Mouse (Mus musculus) cerebellum, adult 8-10 months (tissue): Measurements from ENCODE around the gene Mapk8ip3.

Experiments
- DNase-seq: peaks from one replicate; pipeline ENCODE4 v3.0.0; 2022

Gene Mapk8ip3

DNA sequence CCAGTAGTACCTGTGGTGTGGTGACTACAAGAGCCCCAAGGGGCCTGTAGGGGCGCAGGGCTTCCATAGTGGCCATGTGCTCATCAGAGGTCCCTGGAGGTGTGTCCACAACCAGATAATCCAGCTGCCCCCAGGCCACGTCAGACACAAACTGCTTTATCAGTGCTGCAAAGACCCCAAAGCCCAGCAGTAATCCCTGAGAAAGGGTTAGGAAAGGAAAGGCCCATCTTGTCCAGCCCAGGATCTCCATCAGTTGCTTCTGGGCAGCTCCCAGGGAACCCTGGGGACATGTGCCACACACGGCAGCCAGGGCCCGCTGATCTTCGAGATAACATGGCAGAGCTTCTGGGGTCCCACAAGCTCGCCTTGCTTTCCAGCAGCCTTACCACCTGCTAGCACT is 52.4 kb downstream of the Mapk8ip3 start:
- no peak for DNase-seq

DNA sequence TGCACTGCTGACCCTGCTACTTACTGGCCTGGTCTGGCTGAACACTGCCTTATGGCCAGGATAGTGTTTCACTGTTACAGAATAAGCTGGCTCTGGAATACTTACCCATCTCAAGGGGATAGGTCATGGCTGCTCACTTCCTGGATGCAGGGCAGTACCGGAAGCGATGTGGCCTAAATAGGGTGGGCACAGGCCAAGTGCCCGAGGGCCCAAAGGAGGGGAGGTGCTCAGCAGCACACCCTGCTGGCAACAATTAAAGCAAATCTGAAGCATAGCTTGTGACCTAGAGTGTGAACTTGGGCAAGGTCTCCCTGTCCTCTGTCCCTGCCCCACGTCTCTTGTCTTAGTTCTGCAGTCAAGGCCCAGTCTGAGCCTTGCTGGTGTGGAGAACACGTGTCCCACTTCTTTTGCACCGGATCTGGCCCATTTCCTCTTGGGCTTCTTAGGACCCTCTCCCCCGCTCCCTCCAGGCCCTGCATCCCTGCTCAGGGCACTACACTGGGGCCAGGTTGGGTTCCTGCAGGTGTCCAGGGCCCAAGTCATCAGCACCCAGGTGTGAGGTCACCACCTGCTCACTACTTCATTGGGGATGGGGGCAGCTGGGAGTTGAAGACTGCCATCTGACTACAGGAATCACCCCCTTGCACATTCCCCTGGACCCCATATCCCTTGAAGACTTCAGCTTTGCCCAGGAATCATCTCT is 54.9 kb downstream of the Mapk8ip3 start:
- no peak for DNase-seq

DNA sequence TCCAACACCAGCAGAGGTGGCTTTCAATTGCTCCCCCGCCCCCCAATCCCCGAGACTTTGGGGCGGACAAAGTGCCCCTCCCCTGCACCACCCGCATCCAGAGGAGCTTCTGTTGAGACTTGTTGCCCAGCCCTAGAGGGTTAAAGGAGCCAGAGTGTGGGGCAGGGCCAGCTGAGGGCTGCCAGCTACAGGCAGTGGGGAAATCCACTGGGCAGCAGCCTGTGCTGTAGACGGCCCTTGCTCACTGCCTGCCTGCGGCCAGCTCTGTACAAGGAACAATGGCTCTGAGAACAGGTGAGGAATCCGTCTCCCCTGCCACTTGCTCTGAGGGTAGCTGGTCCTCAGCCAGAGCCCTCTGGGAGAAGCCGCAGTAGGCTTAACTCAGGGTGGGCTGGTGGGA is 58.2 kb downstream of the Mapk8ip3 start:
- DNase-seq: no peak

DNA sequence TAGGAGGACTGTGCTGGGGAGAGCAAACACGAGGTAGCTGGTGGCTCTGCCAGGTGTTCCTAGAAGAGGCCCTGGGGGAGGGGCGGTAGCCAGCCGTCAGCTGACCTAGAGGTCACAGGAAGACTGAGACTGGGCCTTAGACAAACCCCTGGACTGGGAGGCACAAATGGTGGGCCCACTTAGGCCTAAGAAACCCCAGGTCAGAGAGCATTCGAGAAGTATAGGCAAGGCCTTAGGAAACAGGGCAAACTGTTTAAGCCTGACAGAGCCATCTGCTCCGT is 58.7 kb downstream of the Mapk8ip3 start:
- no peak for DNase-seq

DNA sequence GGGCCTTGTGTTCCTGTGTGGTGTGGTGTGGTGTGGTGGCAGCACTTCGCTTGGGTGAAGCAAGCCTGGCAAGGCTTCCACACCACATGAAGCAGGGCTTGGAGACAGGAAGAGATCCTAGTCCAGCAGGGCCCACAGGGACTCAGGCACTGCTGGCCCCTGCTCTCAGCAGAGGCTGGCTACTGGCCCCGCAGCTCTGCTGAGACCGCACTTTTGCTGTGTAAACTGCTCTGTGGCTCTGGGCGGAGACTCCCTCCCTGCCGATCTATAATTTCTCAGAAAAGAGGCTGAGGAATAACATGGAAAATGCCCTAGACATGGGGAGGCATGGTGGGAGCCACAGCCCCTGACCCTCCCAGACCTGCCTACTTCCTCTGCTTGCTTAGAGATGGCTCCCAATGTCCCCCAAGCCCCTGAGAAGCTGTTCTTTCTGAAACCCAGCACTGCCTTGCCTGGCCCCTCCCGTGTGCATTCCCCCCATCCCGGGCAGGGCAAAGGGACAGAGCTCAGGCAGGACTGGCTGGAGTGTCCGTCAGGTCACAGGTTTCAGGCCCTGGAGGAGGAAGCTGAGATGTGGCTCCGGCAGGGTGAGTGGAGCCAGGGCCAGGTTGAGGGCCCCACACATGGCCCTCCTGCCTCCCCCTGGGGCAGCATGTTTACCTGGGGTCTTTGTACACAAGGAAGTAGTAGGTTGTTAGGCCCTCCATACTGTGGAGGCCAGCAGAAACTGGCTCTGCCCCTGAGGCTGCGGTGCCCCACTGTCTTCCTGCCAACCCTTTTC is 59.3 kb downstream of the Mapk8ip3 start:
- no peak for DNase-seq

DNA sequence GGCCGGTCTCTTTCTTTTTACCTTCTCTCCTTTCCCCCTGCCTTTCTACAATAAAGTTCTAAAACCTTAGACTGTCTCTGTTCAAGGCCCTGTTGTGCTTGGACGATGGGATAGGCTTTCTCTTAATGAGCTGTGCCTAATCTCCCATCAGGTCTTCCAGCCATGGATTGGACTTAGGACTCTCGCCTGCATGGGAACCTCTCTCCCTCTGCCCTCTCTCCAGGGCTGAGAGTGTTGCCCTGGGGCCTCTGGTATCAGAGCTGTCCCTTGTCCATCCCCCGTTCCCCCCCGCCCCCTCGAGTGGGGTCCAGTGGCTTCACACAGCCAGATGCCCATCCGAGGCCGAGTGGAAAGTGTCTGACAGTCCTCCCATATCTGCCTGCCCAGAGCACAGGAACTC is 61.8 kb downstream of the Mapk8ip3 start:
- no peak for DNase-seq

DNA sequence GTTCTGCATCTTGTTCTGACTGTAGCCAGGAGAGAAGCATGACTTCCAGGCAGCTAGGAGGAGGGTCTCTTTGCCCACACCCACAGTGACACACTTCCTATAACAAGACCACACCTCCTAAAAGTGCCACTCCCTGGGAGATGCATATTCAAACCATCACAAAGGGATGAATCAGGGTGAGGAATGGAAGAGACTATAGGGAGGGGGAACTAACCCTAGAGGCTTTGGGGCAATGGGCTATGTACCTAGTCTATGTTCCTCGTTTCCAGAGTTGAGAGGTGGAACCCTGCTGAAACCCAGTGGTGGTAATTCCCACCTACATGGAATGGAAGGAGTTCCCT is 62.4 kb downstream of the Mapk8ip3 start:
- no peak for DNase-seq

DNA sequence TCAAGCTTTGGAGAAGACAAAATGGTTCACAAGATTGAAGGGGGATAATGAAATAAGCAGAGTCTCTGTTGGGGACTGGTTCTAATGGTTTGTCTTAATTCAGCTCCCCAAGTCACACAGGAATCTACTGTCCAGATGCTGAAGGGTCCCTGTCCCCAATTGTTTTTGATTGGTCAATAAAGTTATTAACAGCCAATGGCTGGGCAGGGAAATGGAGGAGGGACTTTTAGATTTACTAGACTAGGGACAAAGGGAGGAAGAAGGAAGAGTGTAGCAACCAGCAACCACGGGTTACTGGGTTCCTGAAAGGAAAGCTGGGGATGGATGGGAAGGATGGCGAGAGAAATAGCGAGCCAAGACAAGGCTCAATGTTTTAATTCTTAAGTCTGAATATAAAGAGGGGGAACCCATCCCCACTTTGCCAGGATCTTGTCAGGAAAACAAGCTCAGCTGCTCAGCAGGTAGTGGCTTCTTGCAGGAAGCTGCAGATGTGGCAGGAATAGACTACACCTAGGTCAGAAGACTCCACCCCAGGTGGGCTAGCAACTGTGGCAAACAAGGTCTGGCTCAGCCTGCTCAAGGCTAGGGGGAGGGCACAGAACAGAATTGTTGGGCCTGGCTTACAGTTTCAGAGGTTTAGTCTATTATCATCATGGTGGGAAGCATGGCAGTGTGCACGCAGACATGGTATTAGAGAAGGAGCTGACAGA is 62.9 kb downstream of the Mapk8ip3 start:
- DNase-seq: no peak

DNA sequence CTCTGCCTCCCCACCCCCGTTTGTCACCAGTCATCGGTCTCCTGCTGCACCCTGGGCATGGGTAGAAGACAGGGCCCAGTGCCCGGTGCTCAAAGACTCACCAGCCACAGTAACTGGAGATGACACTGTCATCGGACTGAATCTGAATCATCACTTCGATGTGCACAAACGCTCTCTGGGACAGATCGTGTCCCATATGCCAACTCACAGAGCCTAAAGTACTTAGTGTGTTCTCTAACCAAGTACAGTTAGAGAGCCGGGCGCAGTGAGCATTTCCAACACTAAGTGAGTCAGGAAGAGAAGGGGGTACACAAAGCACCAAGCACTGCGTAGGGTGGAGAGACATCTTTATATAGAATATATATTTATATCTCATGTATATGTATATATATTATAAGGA is 68.9 kb downstream of the Mapk8ip3 start:
- DNase-seq: no peak

DNA sequence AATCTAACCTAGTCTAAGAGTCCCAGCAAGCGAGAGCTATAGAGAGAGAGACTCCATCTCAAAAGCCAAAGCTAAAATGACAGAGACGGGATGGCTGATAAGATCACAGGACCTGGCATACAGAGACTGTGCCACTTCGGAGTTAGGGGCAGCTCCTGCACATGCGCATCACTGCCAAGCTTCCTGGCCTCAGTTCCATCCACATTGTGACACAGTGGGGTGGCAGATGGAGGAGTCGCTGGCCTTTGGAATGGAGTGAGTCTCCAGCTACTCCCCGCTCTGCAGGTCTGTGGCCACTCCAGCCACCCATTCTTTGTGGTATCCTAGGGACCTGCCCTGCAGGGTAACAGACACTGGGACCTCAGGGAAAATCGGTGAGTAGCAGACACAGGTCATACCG is 71.0 kb downstream of the Mapk8ip3 start, which contains the start of gene Igfals:
Igfals (plus strand) TSS at position 222 of the 400 bp plus-strand sequence.
- DNase-seq: peak; percentile 83

DNA sequence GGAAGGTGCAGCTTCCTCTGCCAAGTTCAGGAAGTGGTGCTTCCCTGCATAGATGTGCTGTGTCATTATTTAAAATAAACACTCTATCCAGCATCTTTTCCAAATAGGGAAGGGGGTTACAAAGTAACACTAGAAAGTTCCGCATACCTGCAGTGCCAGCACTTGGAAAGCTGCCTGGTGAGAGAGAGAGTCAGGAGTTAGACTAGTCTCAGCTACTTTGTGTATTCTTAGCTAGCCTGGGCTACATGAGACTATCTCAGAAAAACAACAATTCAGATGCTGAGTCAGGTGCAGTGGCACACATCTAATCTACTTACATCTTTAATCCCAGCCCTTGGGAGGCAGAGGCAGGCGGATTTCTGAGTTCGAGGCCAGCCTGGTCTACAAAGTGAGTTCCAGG is 75.0 kb downstream of the Mapk8ip3 start:
- DNase-seq: no peak

DNA sequence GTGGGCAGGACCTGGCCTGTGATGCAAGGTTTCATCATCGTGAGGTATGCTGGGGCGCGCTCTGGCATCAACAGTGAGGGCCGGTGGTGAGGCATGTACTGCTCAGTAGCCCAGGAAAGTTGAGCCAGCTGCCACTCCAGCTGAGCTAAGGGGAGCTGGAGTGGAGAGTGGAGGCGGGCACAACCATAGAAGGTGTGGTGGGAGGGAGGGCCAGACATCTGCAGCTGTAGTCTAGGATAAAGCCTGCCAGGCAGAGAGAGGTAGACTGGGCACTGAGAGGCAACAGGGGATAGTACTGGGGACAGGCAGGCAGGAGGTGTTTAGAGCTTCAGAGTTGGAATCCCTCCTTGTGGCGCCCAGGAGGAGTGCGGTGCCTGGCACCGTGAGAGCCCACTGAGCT is 76.7 kb downstream of the Mapk8ip3 start:
- DNase-seq: no peak

DNA sequence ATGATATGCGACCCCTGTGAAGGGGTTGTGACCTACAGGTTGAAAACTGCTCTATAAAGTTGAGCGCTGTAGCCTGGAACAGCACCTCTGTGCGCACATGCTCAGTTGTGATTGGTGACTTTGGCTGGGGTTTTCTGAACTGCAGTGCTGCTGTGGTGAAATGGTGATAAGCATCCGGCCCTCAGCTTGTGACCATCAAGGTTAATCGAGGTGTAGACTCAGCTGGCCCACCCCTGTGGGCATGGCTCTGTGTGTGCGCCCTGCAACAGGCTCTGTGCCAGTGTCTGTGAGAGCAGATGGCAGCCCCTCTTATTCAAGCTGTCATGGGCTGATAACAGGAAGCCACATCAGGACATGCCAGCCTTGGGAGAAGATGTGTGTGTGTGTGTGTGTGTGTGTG is 77.8 kb downstream of the Mapk8ip3 start:
- DNase-seq: no peak

DNA sequence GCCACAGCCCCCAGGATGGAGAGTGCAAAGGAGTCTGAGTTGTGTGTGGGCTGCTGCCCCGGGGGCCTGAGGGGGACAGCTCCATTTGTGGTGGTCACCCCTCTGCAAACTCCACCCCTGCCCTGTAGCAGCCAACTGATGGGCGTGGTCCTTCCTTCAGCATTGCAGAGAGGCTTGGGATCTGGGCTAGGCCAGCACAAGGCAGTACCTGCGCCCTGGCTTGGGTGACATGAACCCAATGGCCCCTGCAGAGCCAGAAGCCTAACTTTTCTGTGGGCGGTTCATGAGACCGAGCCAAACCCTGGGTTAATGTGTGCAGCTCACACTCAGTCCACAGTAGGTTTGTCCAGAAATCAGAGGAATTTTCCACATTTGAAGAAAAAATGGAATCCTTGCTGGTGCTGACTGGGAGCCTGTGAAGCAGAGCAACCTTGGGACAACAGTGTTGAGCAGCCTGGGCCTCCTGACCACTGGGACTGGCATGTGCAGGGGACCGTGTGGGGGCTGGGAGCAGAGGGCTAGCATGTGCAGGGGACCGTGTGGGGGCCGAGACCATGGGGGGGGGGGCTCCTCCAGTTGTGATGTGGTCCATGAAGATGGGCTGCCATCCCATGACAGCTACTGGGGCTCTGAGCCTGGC is 78.8 kb downstream of the Mapk8ip3 start:
- no peak for DNase-seq

DNA sequence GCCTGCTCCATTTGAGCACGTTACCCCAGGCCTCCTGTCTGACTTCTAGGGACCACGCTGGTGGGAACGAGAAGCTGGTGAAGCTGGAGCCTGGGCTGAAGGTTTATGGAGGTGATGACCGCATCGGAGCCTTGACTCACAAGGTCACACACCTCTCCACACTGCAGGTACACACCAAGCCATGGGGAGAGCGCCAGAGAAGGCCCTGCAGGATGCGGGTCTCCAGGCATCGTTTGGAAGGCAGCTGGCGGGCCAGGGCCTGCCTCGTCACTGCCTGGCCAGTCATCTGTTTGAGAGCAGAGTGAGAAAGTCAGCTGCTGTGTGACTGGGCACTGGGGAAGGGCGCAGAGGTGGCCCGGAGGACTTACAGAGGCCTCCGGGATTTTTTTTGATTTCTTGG is 80.2 kb downstream of the Mapk8ip3 start:
- DNase-seq: no peak

DNA sequence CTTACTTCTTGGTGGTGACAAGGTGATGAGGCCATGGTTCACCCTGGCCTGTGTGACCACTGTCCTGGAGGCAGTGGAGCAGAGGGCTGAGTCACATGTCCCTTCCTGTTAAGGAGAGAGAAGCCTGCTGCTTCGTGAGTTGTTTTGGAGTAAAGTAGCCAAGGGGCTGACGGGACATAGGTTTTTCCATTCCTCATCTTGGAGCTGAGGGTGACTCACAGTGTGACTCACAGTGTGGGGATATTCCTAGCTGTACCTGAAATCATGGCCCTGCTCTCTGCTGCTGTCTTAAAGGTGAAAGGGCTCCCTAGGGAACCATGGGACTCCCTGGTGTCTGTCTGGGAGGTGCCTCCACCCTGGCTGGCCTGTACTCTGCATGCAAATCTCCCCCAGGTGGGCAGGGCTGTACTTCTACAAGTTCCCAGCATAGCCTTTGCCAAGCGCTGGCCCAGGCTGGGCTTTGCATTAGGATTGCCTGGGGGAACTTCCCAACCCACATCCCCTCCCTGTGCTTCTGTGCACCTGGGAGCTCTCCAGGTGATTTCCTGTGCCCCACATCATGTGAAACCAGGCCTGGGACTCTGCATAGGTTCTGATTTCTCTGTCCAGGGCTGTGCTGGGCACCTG is 80.8 kb downstream of the Mapk8ip3 start:
- no peak for DNase-seq

DNA sequence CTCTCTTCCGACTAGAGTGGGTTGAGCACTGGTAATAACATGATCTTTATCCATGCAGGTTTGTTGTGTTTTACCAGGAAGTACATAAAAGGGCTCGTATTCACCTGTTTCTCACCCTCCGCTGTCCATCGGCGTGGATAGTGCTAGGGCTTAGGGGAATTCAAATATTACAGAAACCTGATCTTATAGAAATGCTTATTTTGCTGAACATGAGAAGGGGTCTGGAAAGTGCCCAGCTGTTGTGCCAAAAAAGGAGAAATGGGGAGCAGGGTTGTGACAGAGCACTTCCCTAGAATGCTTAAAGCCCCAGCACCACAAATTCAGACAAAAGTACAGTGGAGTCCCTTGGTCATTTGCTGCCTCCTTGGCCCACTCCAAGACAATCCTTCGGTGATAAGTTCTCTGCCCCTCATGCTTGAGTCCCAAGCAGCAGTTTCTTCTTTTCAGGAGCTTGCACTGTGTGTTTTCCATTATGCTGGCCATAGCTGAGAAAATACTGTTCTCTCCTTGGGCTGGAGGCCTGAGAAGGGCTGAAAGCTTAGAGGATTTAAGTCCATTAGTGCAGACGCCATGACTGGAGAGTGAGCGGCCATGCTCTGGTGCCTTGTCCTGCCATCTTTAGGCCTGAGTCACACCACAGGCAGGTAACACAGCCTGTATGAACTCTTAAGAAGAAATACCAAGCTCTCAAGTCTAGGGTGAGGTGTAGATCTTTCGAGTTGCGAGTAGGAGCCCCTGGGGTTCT is 85.2 kb downstream of the Mapk8ip3 start:
- DNase-seq: no peak

DNA sequence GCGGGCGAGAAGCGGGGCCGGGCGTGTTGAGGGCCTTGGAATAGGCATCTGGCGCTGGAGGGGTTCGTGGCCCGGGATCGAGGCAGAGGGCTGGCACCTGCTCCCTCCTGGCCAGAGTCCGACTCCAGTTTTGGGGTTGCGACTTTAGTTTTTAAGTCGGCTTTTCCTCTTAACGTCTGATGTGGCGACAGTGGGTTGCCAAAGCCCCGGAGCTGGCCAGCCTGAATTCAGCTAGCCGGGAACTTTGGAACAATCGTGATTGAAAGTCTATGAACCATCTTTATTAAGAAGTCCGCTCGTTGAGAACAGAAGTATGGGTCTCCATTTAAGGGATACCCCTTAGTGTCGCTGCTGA is 86.0 kb downstream of the Mapk8ip3 start:
- no peak for DNase-seq

DNA sequence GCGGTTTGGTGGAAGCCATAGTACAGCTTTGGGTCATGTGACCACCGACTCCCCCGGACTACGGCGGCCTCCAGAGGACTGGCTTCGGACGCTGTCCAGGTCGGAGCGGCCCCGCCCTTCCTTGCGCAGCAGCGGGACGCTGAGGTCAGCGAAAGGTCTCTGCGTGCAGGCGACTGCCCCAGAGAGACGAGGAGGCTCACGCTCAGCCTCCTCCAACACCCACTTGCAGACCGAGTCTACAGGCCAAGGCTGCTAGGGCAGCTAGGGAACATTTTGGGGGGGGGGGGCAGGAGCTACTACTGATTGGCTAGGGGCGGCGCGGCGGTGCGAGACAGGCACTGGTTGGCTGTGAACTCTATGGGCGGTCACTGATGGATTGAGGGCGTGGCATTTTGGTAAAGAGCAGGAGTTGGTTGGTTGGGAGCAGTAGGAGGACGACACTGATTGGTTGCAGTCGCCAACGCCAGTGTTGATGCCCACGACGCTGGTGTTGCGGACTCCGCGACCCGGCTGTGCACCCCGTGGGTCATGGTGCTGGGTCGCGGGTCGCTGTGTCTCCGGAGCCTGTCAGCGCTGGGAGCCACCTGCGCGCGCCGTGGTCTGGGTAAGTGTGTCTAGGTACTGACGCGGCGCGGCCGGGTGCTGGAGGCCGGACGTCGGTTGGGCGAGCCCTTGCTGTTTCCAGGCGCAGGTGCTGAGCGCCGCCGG is 86.6 kb downstream of the Mapk8ip3 start, which contains the start of gene Fahd1:
Fahd1 (minus strand) TSS at position 300 of the 708 bp plus-strand sequence.
- peak; percentile 93 for DNase-seq

DNA sequence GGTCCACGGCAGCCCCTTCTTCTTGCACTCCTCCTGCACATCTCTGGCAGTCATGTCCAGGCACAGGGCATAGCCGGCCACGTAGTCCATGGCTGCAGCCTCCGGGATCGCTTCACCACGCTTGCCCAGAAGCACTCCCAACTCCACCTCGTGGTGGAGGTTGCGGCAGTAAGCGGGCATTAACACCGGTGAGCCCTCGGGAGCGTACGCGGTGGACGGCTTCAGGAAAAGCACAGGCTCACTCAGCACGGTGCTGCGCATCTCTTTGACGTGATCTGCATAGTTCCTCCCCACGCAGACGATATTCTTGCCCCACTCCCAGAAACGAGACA is 87.1 kb downstream of the Mapk8ip3 start:
- DNase-seq: no peak

DNA sequence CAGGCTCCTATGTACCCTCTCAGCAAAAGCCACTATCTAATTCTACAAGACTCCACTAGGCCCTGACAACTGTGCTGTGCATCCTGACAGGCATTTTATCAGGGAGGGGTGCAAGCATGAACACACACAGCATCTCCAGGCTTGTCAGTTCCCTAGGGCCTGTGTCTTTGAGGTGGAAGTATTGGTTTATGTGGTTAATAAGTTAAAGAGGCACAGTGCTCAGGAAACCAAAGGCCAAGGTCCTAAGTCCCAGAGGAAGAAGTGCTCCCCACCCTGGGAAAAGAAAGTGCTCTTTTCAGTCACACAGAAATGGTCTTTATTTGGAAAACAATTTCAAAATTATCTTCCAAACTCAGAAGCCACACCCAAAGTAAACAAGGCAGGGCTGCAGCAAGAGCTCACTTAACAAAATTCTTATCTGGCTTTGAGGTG is 88.2 kb downstream of the Mapk8ip3 start:
- no peak for DNase-seq

DNA sequence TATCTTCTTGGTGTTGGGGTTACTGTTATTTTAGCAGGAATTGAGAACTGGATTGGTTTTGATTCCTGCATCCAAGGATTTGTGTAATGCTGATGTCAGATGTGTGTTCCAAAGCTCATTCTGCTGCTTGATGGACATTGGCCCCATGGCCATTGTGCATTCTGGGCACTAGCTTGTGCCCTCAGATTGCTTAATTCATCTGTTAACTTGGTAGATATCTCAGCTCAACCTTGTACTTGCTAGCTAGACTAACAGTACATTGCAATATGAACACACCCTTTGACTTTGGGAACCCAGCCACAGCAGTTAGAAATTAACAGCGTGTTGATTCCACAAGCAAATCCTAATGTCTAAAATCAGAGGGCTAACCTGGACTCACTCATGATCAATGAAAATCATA is 89.4 kb downstream of the Mapk8ip3 start:
- no peak for DNase-seq
